Mouse (Mus musculus): ENCODE data around the gene Gas2. TPM values are rescaled to one million over a fixed set of nuclear protein-coding genes. Genes with fewer than 3 reads are reported as not detected.

Gas2 gene
- polyA plus RNA-seq, 1 experiment = 14.0 TPM

GRCm38 (mm10) chr7:51972252-51972855, 110.5 kb downstream of the Gas2 start:
- Histone ChIP-seq H3K79me3 (ENCODE audit: low read depth) (no peaks in the 10 kb centered on the region), H3K27me3 (ENCODE audit: control insufficient read depth, insufficient read depth, insufficient read length) (no peaks in the 10 kb centered on the region), H3ac (ENCODE audit: control insufficient read depth, insufficient read length, low read depth) (no peak overlapping the region), H3K79me2 (ENCODE audit: control insufficient read depth, insufficient read depth) (no peaks in the 10 kb centered on the region), H3K36me3 (ENCODE audit: control insufficient read depth, insufficient read depth) (no peaks in the 10 kb centered on the region), H3K4me3 (ENCODE audit: insufficient read depth, poor library complexity, severe bottlenecking) (no peak overlapping the region)
- no peak for TF ChIP-seq MYOD1 (IDR thresholded peaks at IDR 0.05; ENCODE audit: control insufficient read depth, insufficient read length, low read depth)
- TF ChIP-seq MAX (IDR thresholded peaks at IDR 0.05) = no peak
- TF ChIP-seq USF1 (IDR thresholded peaks at IDR 0.05; ENCODE audit: low read depth) = no peak
- no peak for TF ChIP-seq CEBPB (IDR thresholded peaks at IDR 0.05; ENCODE audit: low read depth)
- no peak for TF ChIP-seq FOSL1 (IDR thresholded peaks at IDR 0.05; ENCODE audit: insufficient read depth, low read length, poor library complexity, severe bottlenecking)
- no peak for TF ChIP-seq CTCF (IDR thresholded peaks at IDR 0.05; ENCODE audit: control insufficient read depth, insufficient read depth, insufficient read length)
- TF ChIP-seq MYOG (IDR thresholded peaks at IDR 0.05; ENCODE audit: control insufficient read depth, extremely low read depth, insufficient read length) = no peak

- peak overlapping the region; percentile 12 for H3ac ChIP-seq (ENCODE audit: control insufficient read depth, insufficient read length, low read depth)
- TF ChIP-seq FOSL1 (IDR thresholded peaks at IDR 0.05; ENCODE audit: insufficient read depth, low read length, poor library complexity, severe bottlenecking) (no peak), MYOD1 (IDR thresholded peaks at IDR 0.05; ENCODE audit: control insufficient read depth, insufficient read length, low read depth) (no peak), MYOG (IDR thresholded peaks at IDR 0.05; ENCODE audit: control insufficient read depth, extremely low read depth, insufficient read length) (no peak), CTCF (IDR thresholded peaks at IDR 0.05; ENCODE audit: control insufficient read depth, insufficient read depth, insufficient read length) (no peak), CEBPB (IDR thresholded peaks at IDR 0.05; ENCODE audit: low read depth) (no peak), USF1 (IDR thresholded peaks at IDR 0.05; ENCODE audit: low read depth) (no peak), MAX (IDR thresholded peaks at IDR 0.05) (no peak)
- no peaks in the 10 kb centered on the region for H3K27me3 ChIP-seq (ENCODE audit: control insufficient read depth, insufficient read depth, insufficient read length)
- no peaks in the 10 kb centered on the region for H3K79me3 ChIP-seq (ENCODE audit: low read depth)
- no peaks in the 10 kb centered on the region for H3K36me3 ChIP-seq (ENCODE audit: control insufficient read depth, insufficient read depth)
- H3K79me2 ChIP-seq (ENCODE audit: control insufficient read depth, insufficient read depth) = no peaks in the 10 kb centered on the region
- H3K4me3 ChIP-seq (ENCODE audit: insufficient read depth, poor library complexity, severe bottlenecking) = no peak overlapping the region
These were observed 111.3 kb downstream of the Gas2 start for GRCm38 (mm10) chr7:51973091-51973490.

- no peak overlapping the region for H3K4me3 ChIP-seq (ENCODE audit: insufficient read depth, poor library complexity, severe bottlenecking)
- H3K36me3 ChIP-seq (ENCODE audit: control insufficient read depth, insufficient read depth) = no peaks in the 10 kb centered on the region
- no peak overlapping the region for H3ac ChIP-seq (ENCODE audit: control insufficient read depth, insufficient read length, low read depth)
- no peaks in the 10 kb centered on the region for H3K27me3 ChIP-seq (ENCODE audit: control insufficient read depth, insufficient read depth, insufficient read length)
- no peaks in the 10 kb centered on the region for H3K79me2 ChIP-seq (ENCODE audit: control insufficient read depth, insufficient read depth)
- no peaks in the 10 kb centered on the region for H3K79me3 ChIP-seq (ENCODE audit: low read depth)
- no peak for TF ChIP-seq MYOG (IDR thresholded peaks at IDR 0.05; ENCODE audit: control insufficient read depth, extremely low read depth, insufficient read length)
- no peak for TF ChIP-seq USF1 (IDR thresholded peaks at IDR 0.05; ENCODE audit: low read depth)
- no peak for TF ChIP-seq MAX (IDR thresholded peaks at IDR 0.05)
- no peak for TF ChIP-seq MYOD1 (IDR thresholded peaks at IDR 0.05; ENCODE audit: control insufficient read depth, insufficient read length, low read depth)
- TF ChIP-seq FOSL1 (IDR thresholded peaks at IDR 0.05; ENCODE audit: insufficient read depth, low read length, poor library complexity, severe bottlenecking) = no peak
- TF ChIP-seq CTCF (IDR thresholded peaks at IDR 0.05; ENCODE audit: control insufficient read depth, insufficient read depth, insufficient read length) = no peak
- no peak for TF ChIP-seq CEBPB (IDR thresholded peaks at IDR 0.05; ENCODE audit: low read depth)
These were observed 111.7 kb downstream of the Gas2 start for GRCm38 (mm10) chr7:51973526-51973925.

DNA sequence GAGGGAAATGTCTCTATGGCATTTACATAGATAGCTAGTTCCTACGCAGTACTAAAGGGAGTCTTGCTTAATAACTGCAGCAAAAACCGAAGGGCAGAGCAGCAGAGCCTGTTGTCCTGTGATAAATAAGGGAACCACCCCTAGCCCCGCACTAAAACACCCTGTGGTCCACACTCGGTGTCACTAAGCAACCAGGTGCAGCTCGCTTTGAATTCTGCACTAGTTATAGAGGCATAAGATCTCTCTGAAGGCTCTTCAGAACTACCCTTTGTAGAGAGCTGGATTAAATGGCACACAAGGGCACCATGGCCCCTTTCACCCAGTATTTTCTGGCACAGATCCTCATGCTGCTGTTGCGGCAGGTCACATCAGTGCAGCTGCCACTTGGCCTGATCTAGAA, 113.4 kb downstream of the Gas2 start:
- Histone ChIP-seq H3ac (ENCODE audit: control insufficient read depth, insufficient read length, low read depth) (no peak overlapping the region), H3K36me3 (ENCODE audit: control insufficient read depth, insufficient read depth) (no peaks in the 10 kb centered on the region), H3K79me3 (ENCODE audit: low read depth) (no peaks in the 10 kb centered on the region), H3K27me3 (ENCODE audit: control insufficient read depth, insufficient read depth, insufficient read length) (no peaks in the 10 kb centered on the region), H3K79me2 (ENCODE audit: control insufficient read depth, insufficient read depth) (no peaks in the 10 kb centered on the region), H3K4me3 (ENCODE audit: insufficient read depth, poor library complexity, severe bottlenecking) (no peak overlapping the region)
- TF ChIP-seq CEBPB (IDR thresholded peaks at IDR 0.05; ENCODE audit: low read depth) (no peak), MAX (IDR thresholded peaks at IDR 0.05) (no peak), FOSL1 (IDR thresholded peaks at IDR 0.05; ENCODE audit: insufficient read depth, low read length, poor library complexity, severe bottlenecking) (no peak), MYOD1 (IDR thresholded peaks at IDR 0.05; ENCODE audit: control insufficient read depth, insufficient read length, low read depth) (no peak), CTCF (IDR thresholded peaks at IDR 0.05; ENCODE audit: control insufficient read depth, insufficient read depth, insufficient read length) (no peak), USF1 (IDR thresholded peaks at IDR 0.05; ENCODE audit: low read depth) (no peak), MYOG (IDR thresholded peaks at IDR 0.05; ENCODE audit: control insufficient read depth, extremely low read depth, insufficient read length) (no peak)

DNA sequence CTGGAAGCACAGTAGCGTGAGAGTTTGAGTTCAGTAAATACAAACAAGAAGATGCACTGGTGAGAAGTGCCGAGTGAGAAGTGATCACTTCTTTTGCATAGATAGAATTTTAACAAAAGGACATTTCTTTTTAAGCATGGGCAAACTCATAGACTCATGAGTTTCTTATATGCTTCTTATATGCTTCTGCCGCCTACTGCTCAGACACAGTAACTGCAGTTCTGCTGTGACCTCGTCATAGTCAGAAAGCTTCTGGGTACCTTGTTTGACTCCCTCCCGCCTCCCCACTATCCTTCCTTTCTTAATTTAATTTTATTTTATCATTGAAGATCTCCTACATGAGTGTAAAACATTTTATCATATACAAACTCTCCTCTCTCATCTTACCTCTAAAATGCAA, 117.5 kb downstream of the Gas2 start:
- Histone ChIP-seq H3K27me3 (ENCODE audit: control insufficient read depth, insufficient read depth, insufficient read length) (no peaks in the 10 kb centered on the region), H3K36me3 (ENCODE audit: control insufficient read depth, insufficient read depth) (no peaks in the 10 kb centered on the region), H3K4me3 (ENCODE audit: insufficient read depth, poor library complexity, severe bottlenecking) (no peak overlapping the region), H3ac (ENCODE audit: control insufficient read depth, insufficient read length, low read depth) (no peak overlapping the region), H3K79me2 (ENCODE audit: control insufficient read depth, insufficient read depth) (no peaks in the 10 kb centered on the region), H3K79me3 (ENCODE audit: low read depth) (no peaks in the 10 kb centered on the region)
- TF ChIP-seq CTCF (IDR thresholded peaks at IDR 0.05; ENCODE audit: control insufficient read depth, insufficient read depth, insufficient read length) (peak; percentile 7), MAX (IDR thresholded peaks at IDR 0.05) (no peak)

GRCm38 (mm10) chr7:51982303-51982702, 120.5 kb downstream of the Gas2 start:
- H3ac ChIP-seq (ENCODE audit: control insufficient read depth, insufficient read length, low read depth) = no peak overlapping the region
- no peaks in the 10 kb centered on the region for H3K36me3 ChIP-seq (ENCODE audit: control insufficient read depth, insufficient read depth)
- H3K27me3 ChIP-seq (ENCODE audit: control insufficient read depth, insufficient read depth, insufficient read length) = no peaks in the 10 kb centered on the region
- no peaks in the 10 kb centered on the region for H3K79me2 ChIP-seq (ENCODE audit: control insufficient read depth, insufficient read depth)
- no peak for TF ChIP-seq MAX (IDR thresholded peaks at IDR 0.05)
- TF ChIP-seq CEBPB (IDR thresholded peaks at IDR 0.05; ENCODE audit: low read depth) = no peak
- TF ChIP-seq USF1 (IDR thresholded peaks at IDR 0.05; ENCODE audit: low read depth) = no peak
- no peak for TF ChIP-seq FOSL1 (IDR thresholded peaks at IDR 0.05; ENCODE audit: insufficient read depth, low read length, poor library complexity, severe bottlenecking)
- TF ChIP-seq CTCF (IDR thresholded peaks at IDR 0.05; ENCODE audit: control insufficient read depth, insufficient read depth, insufficient read length) = no peak
- TF ChIP-seq MYOG (IDR thresholded peaks at IDR 0.05; ENCODE audit: control insufficient read depth, extremely low read depth, insufficient read length) = no peak
- no peak for TF ChIP-seq MYOD1 (IDR thresholded peaks at IDR 0.05; ENCODE audit: control insufficient read depth, insufficient read length, low read depth)
- no peaks in the 10 kb centered on the region for H3K79me3 ChIP-seq (ENCODE audit: low read depth)
- H3K4me3 ChIP-seq (ENCODE audit: insufficient read depth, poor library complexity, severe bottlenecking) = no peak overlapping the region

Data from C2C12 (cell line).